Mouse (Mus musculus): ENCODE data around the gene Stard8. TPM values are rescaled to one million over a fixed set of nuclear protein-coding genes. Genes with fewer than 3 reads are reported as not detected.
"Not testable (repeated sequence)": the region's sequence is repeated elsewhere in the genome, so short reads cannot be mapped to it uniquely, and the experiment has no call there.

Gene Stard8
- polyA plus RNA-seq (2014; fragmentation: Nextera tagmentation; extraction: Ambion mirVana): 4.1 and 7.5 TPM in 2 replicates

DNA sequence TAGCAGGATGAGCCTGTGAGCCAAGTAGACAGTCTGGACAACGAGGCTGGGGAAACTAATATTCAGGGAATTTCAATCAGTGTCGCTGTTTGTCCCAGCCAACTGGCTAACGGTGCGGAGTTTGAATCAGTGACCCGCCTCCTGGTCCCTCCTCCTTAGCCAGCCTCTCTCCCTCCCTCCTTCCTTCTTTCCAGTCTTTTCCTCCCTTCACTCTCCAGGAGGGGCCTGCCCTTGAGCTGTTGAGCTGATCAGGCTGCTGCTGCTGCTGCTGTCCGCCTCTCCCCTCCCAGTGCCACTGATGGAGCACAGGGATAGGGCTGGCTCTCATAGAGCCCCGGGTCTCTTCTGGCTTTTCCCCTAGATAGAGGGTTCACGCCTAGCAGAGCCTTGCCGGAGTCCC is at the start of gene Stard8:
Stard8 (plus strand) TSS at position 203 of the 400 bp plus-strand sequence.
- H3K27ac ChIP-seq (ENCODE audit: low read depth, low read length): no peak within 1 kb of the TSS
- no peaks in the 10 kb centered on the region for H3K9me3 ChIP-seq (ENCODE audit: control insufficient read depth, low read length)
- no peak within 1 kb of the TSS for H3K9ac ChIP-seq (ENCODE audit: low read depth, low read length)
- no peaks in the 10 kb centered on the region for H3K4me1 ChIP-seq (ENCODE audit: control insufficient read depth, insufficient read depth, low read length)
- ATAC-seq (ENCODE audit: low FRiP score, low TSS enrichment): peak; percentile 77; the same call in 1 of the 2 replicates
- H3K36me3 ChIP-seq (ENCODE audit: control insufficient read depth, insufficient read depth, low read length): no peaks in the 10 kb centered on the region
- peak within 1 kb of the TSS; percentile 17; the same call in 1 of the 2 replicates for H3K4me2 ChIP-seq (replicated peaks; ENCODE audit: low read depth, low read length)
- WGBS: 43% methylated on average over 9 of the region's 9 CpGs
- H3K27me3 ChIP-seq (ENCODE audit: control insufficient read depth, insufficient read depth, low read length): 0 out of 2 replicates have a peak, but pooled peaks cover 3% of the 10 kb centered on the region
- H3K4me3 ChIP-seq (ENCODE audit: low read length): no peak within 1 kb of the TSS; the same call in 1 of the 2 replicates

DNA sequence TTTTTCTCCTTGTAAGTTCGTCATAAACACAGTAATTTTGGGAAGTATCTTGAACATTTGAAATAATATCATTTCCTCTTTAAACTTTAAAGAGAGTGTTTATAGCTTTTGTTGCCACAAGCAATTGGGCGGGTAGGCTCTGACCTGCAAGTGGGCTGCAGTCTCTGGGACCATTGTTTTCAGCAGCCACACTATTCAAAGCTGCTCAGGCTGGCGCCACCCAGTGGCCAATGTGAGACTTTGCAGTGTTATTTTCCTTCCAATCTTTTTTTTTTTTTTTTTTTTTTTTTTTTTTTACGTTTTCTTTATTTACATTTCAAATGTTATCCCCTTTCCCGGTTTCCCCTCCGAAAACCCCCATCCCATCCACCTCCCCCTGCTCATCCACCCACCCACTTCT is 49.1 kb upstream of the Stard8 start:
- no peaks in the 10 kb centered on the region for H3K4me1 ChIP-seq (ENCODE audit: control insufficient read depth, insufficient read depth, low read length)
- WGBS: 33% methylated on average over 6 of the region's 6 CpGs
- H3K27ac ChIP-seq (ENCODE audit: low read depth, low read length): no peak overlapping the region
- no peaks in the 10 kb centered on the region for H3K9me3 ChIP-seq (ENCODE audit: control insufficient read depth, low read length)
- ATAC-seq (ENCODE audit: low FRiP score, low TSS enrichment): no peak
- no peaks in the 10 kb centered on the region for H3K36me3 ChIP-seq (ENCODE audit: control insufficient read depth, insufficient read depth, low read length)
- no peaks in the 10 kb centered on the region; the same call in 1 of the 2 replicates for H3K27me3 ChIP-seq (ENCODE audit: control insufficient read depth, insufficient read depth, low read length)
- no peak overlapping the region for H3K4me3 ChIP-seq (ENCODE audit: low read length)
- no peak overlapping the region for H3K9ac ChIP-seq (ENCODE audit: low read depth, low read length)
- H3K4me2 ChIP-seq (replicated peaks; ENCODE audit: low read depth, low read length): no peak overlapping the region

DNA sequence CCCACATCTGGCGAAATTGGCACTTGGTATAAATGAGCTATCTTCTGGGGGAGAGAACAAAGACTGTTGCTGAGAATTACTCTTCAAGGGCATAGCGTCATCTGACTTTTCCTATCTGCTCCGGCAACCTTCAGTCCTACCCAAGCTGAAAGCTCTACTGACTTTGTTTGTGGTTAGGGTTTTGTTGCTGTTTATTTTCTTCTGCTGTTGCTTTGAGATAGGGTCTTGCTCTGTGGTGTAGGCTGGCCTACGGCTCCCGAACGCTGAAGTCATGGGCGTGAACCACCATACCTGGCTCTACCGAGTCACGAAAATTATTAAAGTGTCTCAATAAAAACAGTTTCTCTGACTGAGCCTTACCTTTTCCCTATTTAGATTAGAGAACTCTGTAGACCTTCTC is 44.8 kb upstream of the Stard8 start:
- H3K27ac ChIP-seq (ENCODE audit: low read depth, low read length): no peak overlapping the region
- H3K9ac ChIP-seq (ENCODE audit: low read depth, low read length): no peak overlapping the region
- 89% methylated on average over 9 of the region's 9 CpGs for WGBS
- H3K4me3 ChIP-seq (ENCODE audit: low read length): no peak overlapping the region
- no peaks in the 10 kb centered on the region for H3K9me3 ChIP-seq (ENCODE audit: control insufficient read depth, low read length)
- no peak for ATAC-seq (ENCODE audit: low FRiP score, low TSS enrichment)
- no peaks in the 10 kb centered on the region for H3K4me1 ChIP-seq (ENCODE audit: control insufficient read depth, insufficient read depth, low read length)
- no peaks in the 10 kb centered on the region for H3K27me3 ChIP-seq (ENCODE audit: control insufficient read depth, insufficient read depth, low read length)
- H3K4me2 ChIP-seq (replicated peaks; ENCODE audit: low read depth, low read length): no peak overlapping the region
- no peaks in the 10 kb centered on the region for H3K36me3 ChIP-seq (ENCODE audit: control insufficient read depth, insufficient read depth, low read length)

DNA sequence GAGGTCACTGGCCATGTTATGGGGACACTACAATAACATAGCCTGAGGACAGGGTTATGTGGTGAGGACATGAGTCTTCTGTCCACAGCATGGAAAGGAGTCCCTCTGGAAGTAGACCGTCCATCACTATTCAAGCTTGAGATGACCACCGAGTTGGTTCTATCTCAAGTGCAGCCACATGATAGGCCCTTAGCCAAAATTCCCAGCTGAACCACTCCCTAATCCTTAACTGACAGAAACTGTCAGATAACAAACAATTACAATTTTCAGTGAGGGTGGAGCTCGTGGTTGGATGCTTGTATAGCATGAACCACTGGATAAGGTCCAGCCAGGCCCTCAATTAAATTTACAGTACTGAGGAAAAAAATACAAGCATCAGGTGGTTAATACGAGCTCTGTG is 44.0 kb upstream of the Stard8 start:
- H3K27me3 ChIP-seq (ENCODE audit: control insufficient read depth, insufficient read depth, low read length): no peaks in the 10 kb centered on the region
- no peak for ATAC-seq (ENCODE audit: low FRiP score, low TSS enrichment)
- 73% methylated on average over 4 of the region's 4 CpGs for WGBS

DNA sequence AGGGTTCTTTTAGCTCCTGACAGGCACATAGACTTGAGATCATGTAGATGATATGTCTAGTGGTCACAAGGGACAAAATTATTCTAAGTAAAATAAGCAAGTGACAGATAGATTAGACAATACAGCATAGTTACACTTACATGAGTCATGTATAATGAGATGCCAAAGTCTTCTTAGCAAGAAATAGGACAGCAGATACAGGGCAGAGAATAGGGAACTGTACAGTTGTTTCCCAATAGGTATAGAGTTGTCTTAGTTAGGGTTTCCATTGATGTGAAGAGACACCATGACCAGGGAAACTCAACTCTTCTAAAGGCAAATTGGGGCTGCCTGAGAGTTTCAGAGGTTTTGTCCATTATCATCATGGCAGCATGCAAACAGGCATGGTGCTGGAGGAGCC is 39.3 kb upstream of the Stard8 start:
- Histone ChIP-seq H3K27ac (ENCODE audit: low read depth, low read length) (no peak overlapping the region), H3K4me3 (ENCODE audit: low read length) (no peak overlapping the region), H3K9me3 (ENCODE audit: control insufficient read depth, low read length) (no peaks in the 10 kb centered on the region), H3K9ac (ENCODE audit: low read depth, low read length) (no peak overlapping the region), H3K36me3 (ENCODE audit: control insufficient read depth, insufficient read depth, low read length) (no peaks in the 10 kb centered on the region), H3K27me3 (ENCODE audit: control insufficient read depth, insufficient read depth, low read length) (no peaks in the 10 kb centered on the region), H3K4me1 (ENCODE audit: control insufficient read depth, insufficient read depth, low read length) (no peaks in the 10 kb centered on the region), H3K4me2 (replicated peaks; ENCODE audit: low read depth, low read length) (no peak overlapping the region)
- ATAC-seq (ENCODE audit: low FRiP score, low TSS enrichment): no peak

More for the DNA sequence above, 44.0 kb upstream of the Stard8 start:
- H3K4me1 ChIP-seq (ENCODE audit: control insufficient read depth, insufficient read depth, low read length): no peaks in the 10 kb centered on the region
- H3K9ac ChIP-seq (ENCODE audit: low read depth, low read length): no peak overlapping the region
- no peak overlapping the region for H3K4me2 ChIP-seq (replicated peaks; ENCODE audit: low read depth, low read length)
- no peak overlapping the region for H3K4me3 ChIP-seq (ENCODE audit: low read length)
- H3K27ac ChIP-seq (ENCODE audit: low read depth, low read length): no peak overlapping the region
- H3K36me3 ChIP-seq (ENCODE audit: control insufficient read depth, insufficient read depth, low read length): no peaks in the 10 kb centered on the region
- no peaks in the 10 kb centered on the region for H3K9me3 ChIP-seq (ENCODE audit: control insufficient read depth, low read length)

DNA sequence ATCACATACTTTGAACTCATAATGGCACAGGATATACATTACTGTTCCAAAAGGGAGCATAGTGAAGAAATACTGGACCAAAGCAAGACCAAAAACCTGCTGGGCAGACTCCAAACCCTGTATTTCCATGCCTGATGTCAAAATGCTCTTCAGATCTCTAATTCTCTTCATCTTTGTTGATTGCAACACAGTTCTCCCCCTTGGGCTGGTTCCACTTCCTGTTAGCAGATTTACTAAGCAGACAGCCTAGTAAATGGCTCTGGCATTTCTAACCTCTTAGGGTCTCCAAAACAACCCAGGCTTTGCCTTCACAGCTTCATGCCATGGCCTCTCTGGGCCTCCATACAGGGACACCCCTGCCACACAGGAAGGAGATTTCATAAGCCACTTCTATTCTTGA is 38.5 kb upstream of the Stard8 start:
- H3K9me3 ChIP-seq (ENCODE audit: control insufficient read depth, low read length): no peaks in the 10 kb centered on the region
- no peak for ATAC-seq (ENCODE audit: low FRiP score, low TSS enrichment)
- H3K4me1 ChIP-seq (ENCODE audit: control insufficient read depth, insufficient read depth, low read length): no peaks in the 10 kb centered on the region
- no peaks in the 10 kb centered on the region for H3K27me3 ChIP-seq (ENCODE audit: control insufficient read depth, insufficient read depth, low read length)
- H3K36me3 ChIP-seq (ENCODE audit: control insufficient read depth, insufficient read depth, low read length): no peaks in the 10 kb centered on the region
- no peak overlapping the region for H3K27ac ChIP-seq (ENCODE audit: low read depth, low read length)
- H3K4me2 ChIP-seq (replicated peaks; ENCODE audit: low read depth, low read length): no peak overlapping the region
- H3K9ac ChIP-seq (ENCODE audit: low read depth, low read length): no peak overlapping the region
- no peak overlapping the region for H3K4me3 ChIP-seq (ENCODE audit: low read length)

DNA sequence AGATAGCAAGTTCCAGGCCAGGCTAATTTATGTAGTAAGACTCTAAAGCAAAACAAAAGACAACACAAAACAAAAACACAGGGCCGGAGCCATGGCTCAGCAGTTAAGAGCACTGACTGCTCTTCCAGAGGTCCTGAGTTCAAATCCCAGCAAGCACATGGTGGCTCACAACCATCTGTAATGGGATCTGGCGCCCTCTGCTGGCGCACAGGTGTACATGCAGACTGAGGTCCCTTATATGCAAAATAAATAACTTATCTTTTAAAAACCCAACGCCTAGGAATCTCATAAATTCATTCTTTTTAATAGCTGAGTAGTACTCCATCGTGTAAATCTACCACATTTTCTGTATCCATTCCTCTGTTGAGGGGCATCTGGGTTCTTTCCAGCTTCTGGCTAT is 16.4 kb upstream of the Stard8 start:
- ATAC-seq (ENCODE audit: low FRiP score, low TSS enrichment); H3K4me3 ChIP-seq (ENCODE audit: low read length); H3K36me3 ChIP-seq (ENCODE audit: control insufficient read depth, insufficient read depth, low read length); H3K4me2 ChIP-seq (replicated peaks; ENCODE audit: low read depth, low read length); H3K27me3 ChIP-seq (ENCODE audit: control insufficient read depth, insufficient read depth, low read length); H3K4me1 ChIP-seq (ENCODE audit: control insufficient read depth, insufficient read depth, low read length); H3K9ac ChIP-seq (ENCODE audit: low read depth, low read length); H3K27ac ChIP-seq (ENCODE audit: low read depth, low read length); H3K9me3 ChIP-seq (ENCODE audit: control insufficient read depth, low read length): not testable (repeated sequence)
- WGBS: 49% methylated on average over 5 of the region's 5 CpGs

DNA sequence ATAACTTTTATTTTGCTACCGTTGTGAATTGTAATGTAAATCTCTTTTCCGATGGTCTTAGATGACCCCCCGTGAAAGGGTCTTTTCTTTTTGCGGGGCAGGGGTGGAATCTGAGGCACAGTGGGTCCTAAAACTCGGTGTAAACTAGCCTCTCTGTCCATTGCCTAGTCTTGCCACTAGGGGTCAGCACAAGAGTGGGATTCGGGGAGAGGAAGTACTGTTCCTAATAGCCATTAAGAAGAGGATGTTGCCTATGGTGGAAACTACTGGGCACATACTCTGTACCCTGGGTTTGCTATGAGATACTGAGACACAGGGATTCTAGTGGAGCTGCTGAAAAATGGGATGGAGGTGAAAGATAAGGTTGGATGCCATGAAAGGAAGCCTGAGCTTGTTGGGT is 13.5 kb upstream of the Stard8 start:
- Histone ChIP-seq H3K4me1 (ENCODE audit: control insufficient read depth, insufficient read depth, low read length) (no peaks in the 10 kb centered on the region), H3K27me3 (ENCODE audit: control insufficient read depth, insufficient read depth, low read length) (no peaks in the 10 kb centered on the region), H3K36me3 (ENCODE audit: control insufficient read depth, insufficient read depth, low read length) (no peaks in the 10 kb centered on the region), H3K4me2 (replicated peaks; ENCODE audit: low read depth, low read length) (no peak overlapping the region), H3K9me3 (ENCODE audit: control insufficient read depth, low read length) (no peaks in the 10 kb centered on the region), H3K4me3 (ENCODE audit: low read length) (no peak overlapping the region), H3K9ac (ENCODE audit: low read depth, low read length) (no peak overlapping the region), H3K27ac (ENCODE audit: low read depth, low read length) (no peak overlapping the region)
- ATAC-seq (ENCODE audit: low FRiP score, low TSS enrichment): peak; percentile 66; the same call in 1 of the 2 replicates
- 44% methylated on average over 6 of the region's 6 CpGs for WGBS

DNA sequence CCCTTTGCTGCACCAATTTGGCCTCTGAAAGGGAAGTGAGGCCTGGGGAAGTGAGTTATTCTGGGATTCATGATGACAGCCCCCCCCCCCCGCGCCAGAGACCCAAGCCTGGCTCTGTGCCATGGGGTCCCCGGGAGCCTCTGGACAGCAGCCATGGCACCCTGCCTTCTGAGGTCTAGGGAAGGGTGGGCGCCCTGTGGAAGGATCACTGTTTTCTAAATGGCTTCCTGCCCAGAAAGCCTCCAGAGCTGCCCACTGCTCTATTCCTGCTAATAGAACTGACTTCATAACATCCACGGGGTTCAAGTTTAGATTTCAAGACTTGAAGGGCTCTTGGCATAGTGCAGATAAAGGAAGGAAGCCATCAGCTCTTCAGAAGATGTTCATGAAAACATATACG is 983 bp upstream of the Stard8 start:
- no peak for ATAC-seq (ENCODE audit: low FRiP score, low TSS enrichment)
- Histone ChIP-seq H3K9me3 (ENCODE audit: control insufficient read depth, low read length) (no peaks in the 10 kb centered on the region), H3K4me3 (ENCODE audit: low read length) (no peak overlapping the region), H3K27me3 (ENCODE audit: control insufficient read depth, insufficient read depth, low read length) (0 out of 2 replicates have a peak, but pooled peaks cover 3% of the 10 kb centered on the region), H3K9ac (ENCODE audit: low read depth, low read length) (no peak overlapping the region), H3K36me3 (ENCODE audit: control insufficient read depth, insufficient read depth, low read length) (no peaks in the 10 kb centered on the region), H3K27ac (ENCODE audit: low read depth, low read length) (no peak overlapping the region), H3K4me1 (ENCODE audit: control insufficient read depth, insufficient read depth, low read length) (no peaks in the 10 kb centered on the region), H3K4me2 (replicated peaks; ENCODE audit: low read depth, low read length) (no peak overlapping the region)
- WGBS: 78% methylated on average over 6 of the region's 6 CpGs
